Mouse (Mus musculus) midbrain, postnatal 0 days (tissue): ENCODE measurements around the gene Fbxo41. TPM values are rescaled to one million over a fixed set of nuclear protein-coding genes. Genes with fewer than 3 reads are reported as not detected.

Experiments
- ATAC-seq: fragments of 200-750 bp; cut with Nextera tagmentation; 2 replicates; pipeline ENCODE4 v1.8.0; 2017; ENCODE audit warnings: moderate number of reproducible peaks, mild to moderate bottlenecking, moderate TSS enrichment, moderate library complexity; ENCODE audit not compliant: low FRiP score
- DNase-seq: peaks from one replicate; pipeline ENCODE4 v3.0.0-alpha.2; 2015; ENCODE audit warnings: low spot score
- H3K27ac ChIP-seq: fragments of 300-500 bp; sonication (generic); 2 replicates; pipeline ENCODE4 v1.5.1; 2014; ENCODE audit warnings: low read depth, mild to moderate bottlenecking, low read length, mixed read lengths
- H3K27me3 ChIP-seq: fragments of 300-500 bp; sonication (generic); 2 replicates; pipeline ENCODE4 v1.6.1; 2014; ENCODE audit warnings: low read length, control low read depth, mixed read lengths; ENCODE audit not compliant: insufficient read depth
- H3K36me3 ChIP-seq: fragments of 300-500 bp; sonication (generic); 2 replicates; pipeline ENCODE4 v1.6.1; 2014; ENCODE audit warnings: low read length, control low read depth, mixed read lengths; ENCODE audit not compliant: insufficient read depth
- H3K4me1 ChIP-seq: fragments of 300-500 bp; sonication (generic); 2 replicates; pipeline ENCODE4 v1.6.1; 2014; ENCODE audit warnings: mild to moderate bottlenecking, control low read depth, antibody characterized with exemption, low read length, mixed read lengths; ENCODE audit not compliant: insufficient read depth
- H3K4me2 ChIP-seq: fragments of 300-500 bp; sonication (generic); 2 replicates; pipeline ENCODE4 v1.6.1; 2014; ENCODE audit warnings: low read depth, mild to moderate bottlenecking, low read length, mixed read lengths; ENCODE audit not compliant: poor library complexity, severe bottlenecking
- H3K4me3 ChIP-seq: fragments of 300-500 bp; sonication (generic); 2 replicates; pipeline ENCODE4 v1.5.1; 2014; ENCODE audit warnings: low read depth, mild to moderate bottlenecking, low read length, moderate library complexity
- H3K9ac ChIP-seq: fragments of 300-500 bp; sonication (generic); replicated peaks from 2 replicates; pipeline ENCODE4 v1.6.1; 2014; ENCODE audit warnings: mild to moderate bottlenecking, low read length, moderate library complexity, mixed read lengths; ENCODE audit not compliant: poor library complexity, severe bottlenecking
- H3K9me3 ChIP-seq: fragments of 300-500 bp; sonication (generic); 2 replicates; pipeline ENCODE4 v1.6.1; 2016; ENCODE audit warnings: low read length, control low read depth
- CTCF ChIP-seq: IDR thresholded peaks from 2 replicates; pipeline ENCODE4 v1.5.1; 2016; ENCODE audit warnings: antibody characterized with exemption, mild to moderate bottlenecking
- WGBS: fragments of 180-500 bp; shearing (Covaris S2); extraction: QIAGEN DNeasy Blood & Tissue Kit; methylation state at CpG from one replicate; pipeline ENCODE4 v1.1.7; 2014; 5-methylcytosine and 5-hydroxymethylcytosine counted together
- polyA plus RNA-seq: library from polyadenylated mRNA; unstranded; fragments of >200 nt; fragmentation: Nextera tagmentation; extraction: Ambion mirVana; gene quantifications from 2 replicates; pipeline ENCODE4 v1.2.1, GENCODE M21; 2015
- total RNA-seq: library from RNA; depleted of rRNA; stranded (reverse); fragments of >200 nt; gene quantifications from 2 replicates; pipeline ENCODE4 v1.2.3, GENCODE M21; 2014

The Fbxo41 gene
- total and polyA plus RNA-seq, 2 experiments from 2014 or later: 13.3 to 67.3 TPM

- no peaks in the 10 kb centered on the region for H3K36me3 ChIP-seq
- no peak for TF ChIP-seq CTCF
- ATAC-seq (no peak; the same call in 1 of the 2 replicates), DNase-seq (no peak)
- peak overlapping the region; percentile 87 for H3K4me2 ChIP-seq
- no peak overlapping the region for H3K27ac ChIP-seq
- peak overlapping the region; percentile 52 for H3K4me3 ChIP-seq
- H3K27me3 ChIP-seq: peaks cover 51% of the 10 kb centered on the region
- H3K9ac ChIP-seq: no peak overlapping the region
- H3K4me1 ChIP-seq: peaks cover 6% of the 10 kb centered on the region
- H3K9me3 ChIP-seq: no peaks in the 10 kb centered on the region
- WGBS: under 1% methylated on average over 81 of the region's 88 CpGs
These were observed 8.7 kb upstream of the Fbxo41 start for GRCm38 (mm10) chr6:85511286-85512055.

- no peak overlapping the region for H3K4me3 ChIP-seq
- peaks cover 6% of the 10 kb centered on the region for H3K4me1 ChIP-seq
- H3K4me2 ChIP-seq: no peak overlapping the region
- H3K9me3 ChIP-seq: no peaks in the 10 kb centered on the region
- no peak overlapping the region for H3K9ac ChIP-seq
- WGBS: 2% methylated on average over 6 of the region's 6 CpGs
- H3K36me3 ChIP-seq: no peaks in the 10 kb centered on the region
- peaks cover 49% of the 10 kb centered on the region for H3K27me3 ChIP-seq
- no peak overlapping the region for H3K27ac ChIP-seq
- ATAC-seq: no peak
- TF ChIP-seq CTCF: peak; percentile 78
- DNase-seq: peak; percentile 85
These were observed 7.7 kb upstream of the Fbxo41 start for GRCm38 (mm10) chr6:85510476-85510875.

GRCm38 (mm10) chr6:85508602-85509001 lies 5.8 kb upstream of the Fbxo41 start:
- Histone ChIP-seq H3K9me3 (no peaks in the 10 kb centered on the region), H3K4me3 (no peak overlapping the region), H3K4me1 (peaks cover 8% of the 10 kb centered on the region), H3K4me2 (no peak overlapping the region), H3K9ac (no peak overlapping the region), H3K27me3 (peaks cover 33% of the 10 kb centered on the region), H3K27ac (no peak overlapping the region), H3K36me3 (no peaks in the 10 kb centered on the region)
- 51% methylated on average over 5 of the region's 5 CpGs for WGBS
- no peak for DNase-seq
- no peak for ATAC-seq
- TF ChIP-seq CTCF: no peak

- no peaks in the 10 kb centered on the region for H3K36me3 ChIP-seq
- DNase-seq: no peak
- H3K4me2 ChIP-seq: no peak overlapping the region; the same call in 1 of the 2 replicates
- H3K9me3 ChIP-seq: no peaks in the 10 kb centered on the region
- peaks cover 11% of the 10 kb centered on the region; the same call in 1 of the 2 replicates for H3K4me1 ChIP-seq
- H3K9ac ChIP-seq: no peak overlapping the region
- H3K27ac ChIP-seq: 0 out of 2 replicates have a peak overlapping the region, but pooled peaks have one; percentile 7
- TF ChIP-seq CTCF: no peak
- 35% methylated on average over 2 of the region's 2 CpGs for WGBS
- no peak for ATAC-seq
- peaks cover 3% of the 10 kb centered on the region; the same call in 1 of the 2 replicates for H3K27me3 ChIP-seq
- H3K4me3 ChIP-seq: no peak overlapping the region
These were observed 2.1 kb upstream of the Fbxo41 start for GRCm38 (mm10) chr6:85504908-85505307.

- DNase-seq: peak; percentile 36
- no peaks in the 10 kb centered on the region for H3K27me3 ChIP-seq
- 2% methylated on average over 28 of the region's 37 CpGs for WGBS
- H3K4me1 ChIP-seq: peaks cover 11% of the 10 kb centered on the region; the same call in 1 of the 2 replicates
- no peaks in the 10 kb centered on the region for H3K36me3 ChIP-seq
- peak overlapping the region; percentile 94 for H3K27ac ChIP-seq
- H3K4me2 ChIP-seq: peak overlapping the region; percentile 76
- peak overlapping the region; percentile 75 for H3K4me3 ChIP-seq
- ATAC-seq: peak; percentile 80
- TF ChIP-seq CTCF: no peak
- peak overlapping the region; percentile 94 for H3K9ac ChIP-seq
- H3K9me3 ChIP-seq: no peaks in the 10 kb centered on the region
These were observed 487 bp downstream of the Fbxo41 start for GRCm38 (mm10) chr6:85502103-85502910.
